Comparison of ENCODE assay signal across 7 mouse cellular contexts in the genomic region with DNA sequence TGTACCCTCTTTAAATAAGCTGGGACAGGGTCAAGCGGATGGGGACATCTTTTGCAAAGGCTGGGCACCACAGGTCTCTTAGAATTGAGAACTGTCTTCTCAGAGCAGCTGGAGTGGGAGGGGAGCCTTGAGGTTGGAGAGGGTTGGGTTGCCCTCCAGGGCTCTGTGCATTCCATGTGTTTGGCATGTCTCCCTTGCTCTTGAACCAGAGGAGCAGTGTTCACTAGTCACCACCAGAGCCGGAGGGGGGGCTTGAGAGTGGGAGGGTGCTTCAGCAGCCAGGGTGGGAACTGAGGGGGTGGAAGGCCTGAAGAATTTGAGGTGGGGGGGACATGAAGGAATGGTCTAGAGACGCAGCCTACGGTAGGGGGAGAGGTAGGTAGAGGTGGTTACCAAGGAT. TPM values are rescaled to one million over a fixed set of nuclear protein-coding genes. Genes with fewer than 3 reads are reported as not detected.
DNase-seq lines count a peak whose midpoint lies in the region; ATAC-seq and TF ChIP-seq lines count a peak whose summit lies in the region.

No protein-coding gene starts in this region.

- ATAC-seq in liver, embryonic 12.5 days, result no peak
- no peak for ATAC-seq in liver, postnatal 0 days
- no peak for ATAC-seq in forebrain, embryonic 14.5 days
- no peak for ATAC-seq in intestine, embryonic 16.5 days
- ATAC-seq in neural tube, embryonic 15.5 days (ENCODE audit: low FRiP score), result no peak

- no peaks in the 10 kb centered on the region for H3K9me3 ChIP-seq in liver, embryonic 12.5 days (replicated peaks)
- no peaks in the 10 kb centered on the region for H3K9me3 ChIP-seq in liver, postnatal 0 days (ENCODE audit: low read length)
- no peaks in the 10 kb centered on the region for H3K9me3 ChIP-seq in forebrain, embryonic 14.5 days (replicated peaks; ENCODE audit: control insufficient read depth, low read length)
- H3K9me3 ChIP-seq in intestine, embryonic 16.5 days (ENCODE audit: control insufficient read depth, low read length), result no peaks in the 10 kb centered on the region
- no peaks in the 10 kb centered on the region for H3K9me3 ChIP-seq in neural tube, embryonic 15.5 days (replicated peaks)

- H3K27me3 ChIP-seq in liver, embryonic 12.5 days (replicated peaks), result peaks cover 42% of the 10 kb centered on the region
- H3K27me3 ChIP-seq in liver, postnatal 0 days (ENCODE audit: insufficient read depth, low read length), result no peaks in the 10 kb centered on the region
- H3K27me3 ChIP-seq in forebrain, embryonic 14.5 days (replicated peaks; ENCODE audit: control insufficient read depth, insufficient read depth, low read length), result no peaks in the 10 kb centered on the region
- H3K27me3 ChIP-seq in intestine, embryonic 16.5 days (replicated peaks; ENCODE audit: control insufficient read depth, insufficient read depth, low read length), result no peaks in the 10 kb centered on the region
- H3K27me3 ChIP-seq in neural tube, embryonic 15.5 days (replicated peaks), result no peaks in the 10 kb centered on the region
- H3K27me3 ChIP-seq in thymus, adult 2 months (ENCODE audit: control insufficient read depth, insufficient read depth, low read length), result no peaks in the 10 kb centered on the region

- no peak overlapping the region for H3K27ac ChIP-seq in liver, embryonic 12.5 days
- H3K27ac ChIP-seq in liver, postnatal 0 days (ENCODE audit: low read depth), result no peak overlapping the region
- H3K27ac ChIP-seq in forebrain, embryonic 14.5 days (ENCODE audit: low read depth, low read length), result no peak overlapping the region
- H3K27ac ChIP-seq in intestine, embryonic 16.5 days (ENCODE audit: low read length), result peak overlapping the region; percentile 88
- H3K27ac ChIP-seq in neural tube, embryonic 15.5 days (replicated peaks), result peak overlapping the region; percentile 86
- no peak overlapping the region for H3K27ac ChIP-seq in thymus, adult 2 months (ENCODE audit: control insufficient read depth, insufficient read depth, low read length)

- DNase-seq in liver, postnatal 0 days, result no peak
- peak; percentile 8 for DNase-seq in forebrain, embryonic 14.5 days (ENCODE audit: low spot score)
- no peak for DNase-seq in thymus, adult 2 months
- DNase-seq in urinary bladder, postnatal 36 days (ENCODE audit: low spot score in 2 of 2), result no peak

- H3K36me3 ChIP-seq in liver, embryonic 12.5 days, result peaks cover 39% of the 10 kb centered on the region
- peaks cover 28% of the 10 kb centered on the region for H3K36me3 ChIP-seq in liver, postnatal 0 days (replicated peaks; ENCODE audit: insufficient read depth, low read length)
- H3K36me3 ChIP-seq in forebrain, embryonic 14.5 days (ENCODE audit: control insufficient read depth, insufficient read depth, low read length), result peaks cover 57% of the 10 kb centered on the region
- peaks cover 15% of the 10 kb centered on the region; the same call in 1 of the 2 replicates for H3K36me3 ChIP-seq in intestine, embryonic 16.5 days (ENCODE audit: control insufficient read depth, insufficient read depth, low read length)
- H3K36me3 ChIP-seq in neural tube, embryonic 15.5 days, result peaks cover 48% of the 10 kb centered on the region
- H3K36me3 ChIP-seq in thymus, adult 2 months (ENCODE audit: control insufficient read depth, insufficient read depth, low read length), result peaks cover 19% of the 10 kb centered on the region

- TF ChIP-seq EP300 in liver, postnatal 0 days (IDR thresholded peaks at IDR 0.05; ENCODE audit: low read depth), result no peak

- H3K4me3 ChIP-seq in liver, embryonic 12.5 days, result no peak overlapping the region
- H3K4me3 ChIP-seq in liver, postnatal 0 days (ENCODE audit: low read depth, low read length), result no peak overlapping the region
- peak overlapping the region; percentile 4; the same call in 1 of the 2 replicates for H3K4me3 ChIP-seq in forebrain, embryonic 14.5 days (ENCODE audit: low read depth, low read length)
- peak overlapping the region; percentile 72 for H3K4me3 ChIP-seq in intestine, embryonic 16.5 days (ENCODE audit: low read length)
- H3K4me3 ChIP-seq in neural tube, embryonic 15.5 days (replicated peaks), result peak overlapping the region; percentile 83
- H3K4me3 ChIP-seq in thymus, adult 2 months (ENCODE audit: control insufficient read depth, insufficient read depth, low read length), result no peak overlapping the region

- no peak for TF ChIP-seq CTCF in liver, postnatal 0 days (IDR thresholded peaks at IDR 0.05; ENCODE audit: low read depth)
- TF ChIP-seq CTCF in thymus, adult 2 months (IDR thresholded peaks at IDR 0.05; ENCODE audit: borderline replicate concordance, control insufficient read depth, extremely low read depth, insufficient read depth, low read length, poor library complexity), result no peak

- no peak overlapping the region for H3K9ac ChIP-seq in liver, embryonic 12.5 days
- no peak overlapping the region for H3K9ac ChIP-seq in liver, postnatal 0 days (replicated peaks)
- peak overlapping the region; percentile 78; the same call in 1 of the 2 replicates for H3K9ac ChIP-seq in forebrain, embryonic 14.5 days (ENCODE audit: low read length)
- H3K9ac ChIP-seq in intestine, embryonic 16.5 days (ENCODE audit: low read depth, low read length), result peak overlapping the region; percentile 79
- 0 out of 2 replicates have a peak overlapping the region, but pooled peaks have one; percentile 61 for H3K9ac ChIP-seq in neural tube, embryonic 15.5 days (replicated peaks)

- H3K4me2 ChIP-seq in liver, embryonic 12.5 days, result peak overlapping the region; percentile 97
- no peak overlapping the region; the same call in 1 of the 2 replicates for H3K4me2 ChIP-seq in liver, postnatal 0 days (ENCODE audit: low read depth, low read length)
- H3K4me2 ChIP-seq in forebrain, embryonic 14.5 days (ENCODE audit: low read length), result peak overlapping the region; percentile 71
- H3K4me2 ChIP-seq in intestine, embryonic 16.5 days (ENCODE audit: low read depth, low read length), result peak overlapping the region; percentile 69
- H3K4me2 ChIP-seq in neural tube, embryonic 15.5 days, result peak overlapping the region; percentile 69

- 84% methylated on average over 4 of the region's 4 CpGs for WGBS in liver, embryonic 12.5 days (ENCODE audit: insufficient replicate concordance)
- 83% methylated on average over 4 of the region's 4 CpGs for WGBS in liver, postnatal 0 days (ENCODE audit: insufficient replicate concordance)
- 54% methylated on average over 4 of the region's 4 CpGs for WGBS in forebrain, embryonic 14.5 days
- WGBS in intestine, embryonic 16.5 days, result 79% methylated on average over 4 of the region's 4 CpGs
- 54% methylated on average over 4 of the region's 4 CpGs for WGBS in neural tube, embryonic 15.5 days
- WGBS in thymus, adult 2 months, result 95% methylated on average over 4 of the region's 4 CpGs

- TF ChIP-seq POLR2A in thymus, adult 2 months (IDR thresholded peaks at IDR 0.05; ENCODE audit: control insufficient read depth, extremely low read depth, insufficient read depth, low read length, poor library complexity), result no peak

- H3K4me1 ChIP-seq in liver, embryonic 12.5 days, result peaks cover 52% of the 10 kb centered on the region
- peaks cover 25% of the 10 kb centered on the region for H3K4me1 ChIP-seq in liver, postnatal 0 days (ENCODE audit: insufficient read depth)
- H3K4me1 ChIP-seq in forebrain, embryonic 14.5 days (ENCODE audit: control insufficient read depth, insufficient read depth, low read length), result peaks cover 28% of the 10 kb centered on the region
- peaks cover 50% of the 10 kb centered on the region for H3K4me1 ChIP-seq in intestine, embryonic 16.5 days (ENCODE audit: control insufficient read depth, insufficient read depth, low read length)
- peaks cover 53% of the 10 kb centered on the region for H3K4me1 ChIP-seq in neural tube, embryonic 15.5 days
- H3K4me1 ChIP-seq in thymus, adult 2 months (replicated peaks; ENCODE audit: control insufficient read depth, insufficient read depth, low read length), result peaks cover 9% of the 10 kb centered on the region

RNA-seq across cellular contexts. Expression of gene Tnks1bp1, which starts 1.5 kb away (rescaled TPM):
- 7.9 and 8.7 TPM in 2 replicates for polyA plus RNA-seq in liver, embryonic 12.5 days (2016; fragmentation: Nextera tagmentation; extraction: Ambion mirVana)
- 6.0 and 6.5 TPM in 2 replicates for polyA plus RNA-seq in liver, postnatal 0 days (2015; fragmentation: Nextera tagmentation; extraction: Ambion mirVana)
- polyA plus RNA-seq in forebrain, embryonic 14.5 days (2014; fragmentation: Nextera tagmentation; extraction: Ambion mirVana), result 6.7 and 10.6 TPM in 2 replicates
- polyA plus RNA-seq in intestine, embryonic 16.5 days (2015; fragmentation: Nextera tagmentation; extraction: Ambion mirVana), result 34.4 and 36.8 TPM in 2 replicates
- 19.7 and 24.3 TPM in 2 replicates for polyA plus RNA-seq in neural tube, embryonic 15.5 days (2015; fragmentation: Nextera tagmentation; extraction: Ambion mirVana)
- 32.5 and 36.9 TPM in 2 replicates for polyA plus RNA-seq in thymus, adult 2 months (2012; rRNA removed)

RNA-seq across cellular contexts. Expression of gene P2rx3, which starts 12.0 kb away (rescaled TPM):
- 0.30 and 0.61 TPM in 2 replicates for polyA plus RNA-seq in liver, embryonic 12.5 days (2016; fragmentation: Nextera tagmentation; extraction: Ambion mirVana)
- polyA plus RNA-seq in liver, postnatal 0 days (2015; fragmentation: Nextera tagmentation; extraction: Ambion mirVana), result 0.56 and 0.57 TPM in 2 replicates
- 0.30 and 0.36 TPM in 2 replicates for polyA plus RNA-seq in forebrain, embryonic 14.5 days (2014; fragmentation: Nextera tagmentation; extraction: Ambion mirVana)
- 1.1 and 1.3 TPM in 2 replicates for polyA plus RNA-seq in intestine, embryonic 16.5 days (2015; fragmentation: Nextera tagmentation; extraction: Ambion mirVana)
- 19.5 and 21.6 TPM in 2 replicates for polyA plus RNA-seq in neural tube, embryonic 15.5 days (2015; fragmentation: Nextera tagmentation; extraction: Ambion mirVana)
- polyA plus RNA-seq in thymus, adult 2 months (2012; rRNA removed), result 0.38 and 0.54 TPM in 2 replicates

RNA-seq across cellular contexts. Expression of gene Ssrp1, which starts 12.2 kb away (rescaled TPM):
- polyA plus RNA-seq in liver, embryonic 12.5 days (2016; fragmentation: Nextera tagmentation; extraction: Ambion mirVana), result 228 and 230 TPM in 2 replicates
- polyA plus RNA-seq in liver, postnatal 0 days (2015; fragmentation: Nextera tagmentation; extraction: Ambion mirVana), result 69.8 and 80.8 TPM in 2 replicates
- polyA plus RNA-seq in forebrain, embryonic 14.5 days (2014; fragmentation: Nextera tagmentation; extraction: Ambion mirVana), result 240 and 254 TPM in 2 replicates
- 212 and 244 TPM in 2 replicates for polyA plus RNA-seq in intestine, embryonic 16.5 days (2015; fragmentation: Nextera tagmentation; extraction: Ambion mirVana)
- 146 and 191 TPM in 2 replicates for polyA plus RNA-seq in neural tube, embryonic 15.5 days (2015; fragmentation: Nextera tagmentation; extraction: Ambion mirVana)
- 248 and 287 TPM in 2 replicates for polyA plus RNA-seq in thymus, adult 2 months (2012; rRNA removed)

Comparison
In these comparisons a context has a peak if more than half of its experiments do, and no peak if none do; other contexts are left out.
1. H3K27ac ChIP-seq: peak in intestine, embryonic 16.5 days (single experiment) and neural tube, embryonic 15.5 days (single experiment); none in liver, embryonic 12.5 days (single experiment), liver, postnatal 0 days (single experiment), forebrain, embryonic 14.5 days (single experiment) and thymus, adult 2 months (single experiment).
2. H3K4me3 ChIP-seq: peak in forebrain, embryonic 14.5 days (single experiment), intestine, embryonic 16.5 days (single experiment) and neural tube, embryonic 15.5 days (single experiment); none in liver, embryonic 12.5 days (single experiment), liver, postnatal 0 days (single experiment) and thymus, adult 2 months (single experiment).
3. H3K9ac ChIP-seq: peak in forebrain, embryonic 14.5 days (single experiment), intestine, embryonic 16.5 days (single experiment) and neural tube, embryonic 15.5 days (single experiment); none in liver, embryonic 12.5 days (single experiment) and liver, postnatal 0 days (single experiment).